Mouse (Mus musculus) ES-E14 (cell line): Measurements from ENCODE around the gene Olfr1412.

Source experiments
- CHD2 ChIP-seq: IDR thresholded peaks from 2 replicates; pipeline ENCODE4 v1.6.1; 2014; ENCODE audit warnings: mild to moderate bottlenecking, low read depth, low read length, inconsistent platforms
- MAFK ChIP-seq: IDR thresholded peaks from 2 replicates; pipeline ENCODE4 v1.6.1; 2014; ENCODE audit warnings: mild to moderate bottlenecking, low read depth, low read length, inconsistent platforms; ENCODE audit not compliant: insufficient read depth
- ZC3H11A ChIP-seq: IDR thresholded peaks from 2 replicates; pipeline ENCODE4 v1.6.1; 2012; ENCODE audit warnings: low read depth, mild to moderate bottlenecking, inconsistent platforms, low read length, borderline replicate concordance
- ZNF384 ChIP-seq: IDR thresholded peaks from 2 replicates; pipeline ENCODE4 v1.6.1; 2012; ENCODE audit warnings: low read depth, low read length, inconsistent platforms

- TF ChIP-seq MAFK = no peak
- no peak for TF ChIP-seq ZNF384
- TF ChIP-seq ZC3H11A = no peak
- no peak for TF ChIP-seq CHD2
Observed at GRCm38 (mm10) chr1:92545929-92546328, 39.6 kb upstream of the Olfr1412 start.
